Mouse (Mus musculus): ENCODE results near the gene Lrrc29.
A peak's percentile ranks its signal among the peaks of the same experiment; 100 is the strongest.

Gene Lrrc29

GRCm38 (mm10) chr8:105289805-105290460, 36.1 kb downstream of the Lrrc29 start, which contains the start of gene 4931428F04Rik:
Gene 4931428F04Rik (minus strand): TSS chr8:105289864.
- DNase-seq (ENCODE audit: low spot score), result peak; percentile 74

DNA sequence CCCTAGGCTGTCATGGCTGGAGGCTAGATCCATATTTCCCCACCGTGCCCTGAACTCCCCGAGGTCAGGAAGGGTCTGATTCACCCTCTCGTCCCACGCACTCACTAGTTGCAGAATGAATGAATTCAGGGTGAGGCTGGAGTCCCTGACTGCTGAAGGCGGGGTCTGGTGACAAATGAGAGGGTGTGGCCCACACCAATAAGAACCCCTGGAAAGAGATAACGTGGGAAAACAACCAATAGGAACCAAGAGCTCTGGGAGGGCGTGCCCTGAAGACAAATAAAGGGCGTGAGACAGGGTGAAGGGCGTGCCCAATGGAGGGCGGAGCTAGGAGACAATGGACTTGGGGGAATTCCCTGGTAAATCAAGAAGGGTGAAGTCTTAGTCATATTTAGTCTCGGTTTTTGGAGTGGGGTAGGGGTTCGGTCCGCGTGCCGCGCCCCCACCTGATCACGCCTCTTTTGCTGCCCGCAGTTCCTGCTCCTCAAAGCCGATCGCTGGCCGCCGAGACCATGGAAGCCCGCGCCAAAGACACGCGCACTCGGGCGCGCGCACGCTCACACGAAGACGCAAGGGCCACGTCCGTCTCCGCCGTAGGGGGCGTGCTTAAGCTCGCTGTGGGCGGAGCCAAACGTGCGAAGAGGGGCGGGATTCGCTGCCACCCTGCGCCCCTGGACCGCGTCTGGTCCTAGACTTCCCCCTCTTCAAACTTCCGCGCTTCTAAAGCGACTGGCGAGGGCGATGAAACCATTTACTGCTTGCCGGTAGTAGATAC, 36.9 kb downstream of the Lrrc29 start:
- peak; percentile 96 for DNase-seq (ENCODE audit: low spot score)

DNA sequence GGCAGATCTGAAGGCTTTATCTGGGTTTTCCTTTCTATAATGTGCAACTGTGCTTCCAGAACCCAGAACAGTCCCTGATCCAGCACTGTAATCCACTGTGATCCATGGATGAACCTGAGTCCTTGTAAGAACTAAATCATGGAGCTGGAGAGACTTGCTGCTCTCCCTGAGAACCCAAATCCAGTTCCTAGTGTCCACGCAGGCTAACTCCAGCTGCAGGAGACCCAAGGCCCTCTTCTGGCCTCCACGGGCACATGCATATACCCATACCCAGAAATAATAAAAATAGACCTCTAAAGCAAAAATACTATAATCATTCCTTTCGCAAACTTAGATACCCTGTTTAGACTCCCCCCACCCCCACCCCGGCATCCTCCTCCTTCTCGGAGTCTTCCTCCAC, 37.8 kb downstream of the Lrrc29 start:
- no peak for DNase-seq (ENCODE audit: low spot score)

DNA sequence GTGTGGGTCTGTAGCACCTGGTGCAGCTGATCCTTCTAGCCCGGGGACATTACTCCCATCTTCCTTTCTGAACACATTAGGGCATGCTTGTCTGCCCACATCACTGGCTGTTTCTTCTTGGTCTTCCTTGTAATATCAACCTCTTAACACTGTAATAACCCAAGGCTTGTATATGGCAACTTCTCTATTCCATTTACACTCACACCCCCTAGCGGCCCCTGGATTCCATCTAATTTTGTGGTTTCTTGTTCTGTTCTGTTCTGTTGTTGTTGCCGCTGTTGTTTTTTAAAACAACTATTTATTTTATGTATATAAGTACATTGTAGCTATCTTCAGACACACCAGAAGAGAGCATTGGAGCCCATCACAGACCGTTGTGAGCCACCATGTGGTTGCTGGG, 39.2 kb downstream of the Lrrc29 start:
- no peak for DNase-seq (ENCODE audit: low spot score)

DNA sequence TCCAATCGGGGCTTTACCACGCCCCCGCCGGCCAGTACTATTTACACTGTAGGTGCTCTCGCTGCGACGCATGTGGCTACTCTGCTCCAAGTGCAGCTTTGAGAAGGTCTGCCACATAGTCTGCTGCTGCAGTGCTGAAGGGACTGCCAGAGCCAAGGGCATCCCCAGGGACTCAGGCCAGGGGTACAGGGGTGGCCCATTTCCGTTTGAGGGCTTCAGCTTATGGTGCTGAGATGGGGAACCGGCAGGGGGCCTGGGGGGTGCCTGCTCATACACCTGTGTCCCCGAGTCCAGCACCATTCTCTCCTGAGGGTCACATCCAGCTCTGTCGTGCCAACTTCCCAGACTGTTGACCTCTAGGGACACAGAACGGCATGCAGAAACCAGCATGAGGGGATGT, 40.6 kb downstream of the Lrrc29 start:
- no peak for DNase-seq (ENCODE audit: low spot score)

- peak; percentile 60 for DNase-seq (ENCODE audit: low spot score)
These were observed 43.0 kb downstream of the Lrrc29 start for GRCm38 (mm10) chr8:105283074-105283473.

DNA sequence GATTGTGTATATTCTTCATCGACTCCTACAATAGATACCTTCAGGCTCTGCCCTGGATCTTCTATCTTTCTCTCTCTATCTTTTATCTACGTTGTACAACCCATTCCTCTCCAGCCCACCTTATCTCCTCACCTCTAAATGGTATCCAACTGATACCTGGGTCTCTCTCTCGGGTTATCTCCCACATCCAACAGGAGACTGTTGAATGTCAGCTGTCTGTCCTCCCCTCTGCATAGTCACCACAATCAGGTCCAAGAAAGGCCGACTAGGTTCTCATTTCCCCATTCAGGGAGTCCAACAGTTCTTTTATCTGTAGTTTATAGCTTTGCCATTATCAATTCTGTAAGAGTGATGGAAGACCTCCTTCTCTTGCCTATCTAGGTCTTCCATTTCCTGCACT, 43.8 kb downstream of the Lrrc29 start:
- DNase-seq (ENCODE audit: low spot score), result no peak

DNA sequence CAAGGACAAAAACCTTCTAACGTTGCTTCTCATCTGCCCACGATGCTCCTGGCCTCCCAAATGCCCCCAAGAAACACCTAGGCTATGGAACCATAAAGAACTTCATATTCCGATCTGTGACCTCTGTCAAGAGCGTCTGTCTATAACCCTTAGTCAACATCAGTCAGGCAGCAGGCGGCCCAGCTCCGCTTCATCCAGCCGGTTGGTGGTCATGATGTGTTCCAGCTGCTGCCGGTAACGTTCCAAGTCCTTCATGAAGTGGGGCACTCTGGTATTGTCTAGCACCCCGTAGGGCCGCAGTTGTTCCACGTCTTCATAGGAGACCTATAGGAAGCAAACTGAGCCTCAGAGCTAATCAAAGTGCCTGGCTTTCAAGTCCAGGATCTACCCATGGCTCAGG, 44.3 kb downstream of the Lrrc29 start:
- DNase-seq (ENCODE audit: low spot score), result no peak

GRCm38 (mm10) chr8:105280567-105280966, 45.5 kb downstream of the Lrrc29 start:
- no peak for DNase-seq (ENCODE audit: low spot score)

DNA sequence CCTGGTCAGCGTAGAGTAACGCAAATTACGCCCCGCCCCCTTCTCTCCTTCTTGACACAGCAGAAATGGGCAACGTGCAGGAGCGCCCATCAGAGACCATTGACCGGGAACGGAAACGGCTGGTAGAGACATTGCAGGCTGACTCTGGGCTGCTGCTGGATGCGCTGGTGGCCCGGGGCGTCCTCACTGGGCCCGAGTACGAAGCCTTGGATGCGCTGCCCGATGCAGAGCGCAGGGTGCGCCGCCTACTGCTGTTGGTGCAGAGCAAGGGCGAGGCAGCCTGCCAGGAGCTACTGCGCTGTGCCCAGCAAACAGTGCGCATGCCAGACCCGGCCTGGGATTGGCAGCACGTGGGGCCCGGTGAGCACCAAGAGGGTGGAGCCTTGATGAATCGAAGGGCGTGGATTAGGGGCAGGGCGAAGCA, 47.2 kb downstream of the Lrrc29 start:
- peak; percentile 34 for DNase-seq (ENCODE audit: low spot score)

GRCm38 (mm10) chr8:105276292-105277120, 49.6 kb downstream of the Lrrc29 start:
- DNase-seq (ENCODE audit: low spot score), result peak; percentile 75

GRCm38 (mm10) chr8:105275840-105276239, 50.2 kb downstream of the Lrrc29 start, which contains the start of gene Nol3:
Gene Nol3 (plus strand): TSS chr8:105276140.
- no peak for DNase-seq (ENCODE audit: low spot score)

DNA sequence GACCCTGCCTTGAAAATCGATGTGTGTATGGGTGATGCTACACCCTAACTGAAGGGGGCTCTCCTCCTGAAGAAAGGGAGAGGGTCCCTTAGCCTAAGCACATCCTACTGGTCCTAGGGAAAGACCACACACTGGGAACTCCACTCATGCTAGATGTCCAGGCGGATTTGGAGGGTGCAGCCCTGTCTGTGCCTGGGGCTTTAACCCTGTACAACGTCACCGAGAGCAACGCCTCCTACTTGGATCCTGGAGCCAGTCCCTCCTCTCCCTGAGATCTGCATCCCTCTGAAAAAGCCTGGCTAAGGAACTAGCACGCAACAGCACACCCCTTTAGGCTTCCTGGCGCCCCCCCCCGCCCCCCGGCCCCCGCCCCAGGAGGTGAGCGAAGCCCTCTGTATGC, 50.7 kb downstream of the Lrrc29 start:
- DNase-seq (ENCODE audit: low spot score), result no peak

GRCm38 (mm10) chr8:105270916-105271186, 55.2 kb downstream of the Lrrc29 start:
- DNase-seq (ENCODE audit: low spot score), result no peak

DNA sequence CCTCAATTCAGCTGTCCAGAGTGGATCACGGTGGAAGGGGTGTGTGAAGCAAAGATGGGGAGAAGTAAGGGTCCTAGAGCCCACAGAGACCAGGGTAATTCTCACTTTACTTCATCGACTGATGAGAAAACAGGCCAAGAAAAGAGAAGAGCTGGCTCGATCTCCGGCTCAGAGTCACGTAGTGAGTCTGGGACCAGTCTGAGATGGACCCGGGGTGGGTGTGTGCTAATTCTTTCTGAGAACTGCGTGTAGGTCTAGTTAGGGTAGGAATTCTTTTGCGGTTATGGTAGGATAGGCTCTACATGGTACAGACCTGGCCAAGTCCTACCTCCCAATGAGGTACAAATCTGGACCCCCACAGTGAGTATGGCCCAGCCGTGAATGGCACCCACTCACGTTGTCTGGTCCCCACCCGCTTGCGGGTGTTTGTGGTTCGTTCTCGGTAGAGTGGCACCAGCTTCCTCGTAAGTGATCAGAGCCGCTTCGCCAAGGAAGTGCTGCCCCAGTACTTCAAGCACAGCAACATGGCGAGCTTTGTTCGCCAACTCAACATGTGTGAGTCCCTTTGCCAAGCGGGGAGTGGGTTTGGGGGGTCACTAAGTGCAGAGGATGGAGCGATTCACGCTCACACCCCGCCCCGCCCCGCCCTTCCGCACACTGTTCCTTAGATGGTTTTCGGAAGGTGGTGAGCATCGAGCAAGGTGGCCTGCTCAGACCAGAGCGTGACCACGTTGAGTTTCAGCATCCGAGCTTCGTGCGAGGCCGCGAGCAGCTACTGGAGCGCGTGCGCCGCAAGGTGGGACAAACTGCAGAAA, 55.8 kb downstream of the Lrrc29 start:
- DNase-seq (ENCODE audit: low spot score), result no peak

DNA sequence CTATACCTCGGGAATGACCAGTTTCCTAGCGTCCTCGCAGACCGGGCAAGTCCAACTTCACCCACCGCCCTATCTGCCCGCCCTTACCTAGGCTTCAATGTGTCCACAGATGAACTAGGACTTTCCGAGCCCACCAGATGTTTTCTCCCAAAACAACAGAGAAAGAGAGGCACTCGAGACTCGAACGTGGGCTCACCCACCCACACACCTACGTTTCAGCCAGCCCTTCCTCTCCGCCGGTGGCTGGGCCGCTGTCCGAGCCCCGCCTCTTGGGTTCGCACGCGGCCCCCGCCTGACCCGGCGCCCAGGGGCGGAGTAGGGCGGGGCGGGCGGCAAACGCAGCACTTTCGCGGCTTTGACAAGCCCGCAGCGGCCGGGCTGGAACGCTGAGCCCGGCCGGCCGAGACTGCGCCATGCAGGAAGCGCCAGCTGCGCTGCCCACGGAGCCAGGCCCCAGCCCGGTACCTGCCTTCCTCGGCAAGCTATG, 56.6 kb downstream of the Lrrc29 start, which contains the start of gene Hsf4:
Hsf4 (plus strand) TSS at position 341 of the 487 bp plus-strand sequence.
- DNase-seq (ENCODE audit: low spot score), result peak; percentile 36

- DNase-seq (ENCODE audit: low spot score), result no peak
These were observed 57.0 kb downstream of the Lrrc29 start for GRCm38 (mm10) chr8:105269075-105269458.

GRCm38 (mm10) chr8:105268342-105269074, 57.6 kb downstream of the Lrrc29 start:
- DNase-seq (ENCODE audit: low spot score), result peak; percentile 79

- DNase-seq (ENCODE audit: low spot score), result no peak
These were observed 59.3 kb downstream of the Lrrc29 start for GRCm38 (mm10) chr8:105266775-105267174.

DNA sequence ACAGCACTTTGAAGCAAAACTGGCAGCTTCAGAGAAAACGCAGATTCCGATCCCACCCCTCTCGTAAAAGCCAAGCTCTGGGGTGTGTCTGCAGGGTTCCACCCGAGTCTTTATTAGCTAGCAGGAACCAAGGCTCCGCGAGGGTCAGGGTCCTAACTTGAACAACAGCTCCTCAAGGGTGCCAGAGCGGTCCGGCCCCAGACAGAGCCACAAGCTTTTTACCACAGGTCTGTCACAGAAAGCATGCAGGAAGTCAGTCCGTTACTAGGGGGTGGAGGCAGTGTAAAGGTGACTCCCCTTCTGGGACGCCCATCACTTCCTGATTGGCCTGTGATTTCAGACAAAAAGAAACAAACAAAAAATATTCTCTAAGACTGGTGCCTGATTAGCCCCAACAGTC, 61.0 kb downstream of the Lrrc29 start:
- no peak for DNase-seq (ENCODE audit: low spot score)

Measured in retina, embryonic 14.5 days (tissue).